Mouse (Mus musculus) kidney, adult 2 months (tissue): Measurements from ENCODE around the gene Olfr1395. TPM values are rescaled to one million over a fixed set of nuclear protein-coding genes. Genes with fewer than 3 reads are reported as not detected.
A peak's percentile ranks its signal among the peaks of the same experiment; 100 is the strongest.
"Not testable (repeated sequence)": the region's sequence is repeated elsewhere in the genome, so short reads cannot be mapped to it uniquely, and the experiment has no call there.

Experiments
- DNase-seq: peaks from one replicate; pipeline ENCODE4 v3.0.0; 2021
- H3K27ac ChIP-seq: fragments of 200-500 bp; 2 replicates; pipeline ENCODE4 v1.5.1; 2012; ENCODE audit warnings: low read depth, low read length, control low read depth, inconsistent platforms; ENCODE audit not compliant: insufficient read depth
- H3K27me3 ChIP-seq: fragments of 200-500 bp; replicated peaks from 2 replicates; pipeline ENCODE4 v1.6.1; 2012; ENCODE audit warnings: mild to moderate bottlenecking, moderate library complexity, low read length, inconsistent platforms; ENCODE audit not compliant: control insufficient read depth, insufficient read depth
- H3K36me3 ChIP-seq: fragments of 200-500 bp; 2 replicates; pipeline ENCODE4 v1.6.1; 2012; ENCODE audit warnings: mild to moderate bottlenecking, moderate library complexity, low read length, inconsistent platforms; ENCODE audit not compliant: control insufficient read depth, insufficient read depth
- H3K4me1 ChIP-seq: fragments of 200-500 bp; 2 replicates; pipeline ENCODE4 v1.6.1; 2011; ENCODE audit warnings: low read length; ENCODE audit not compliant: control insufficient read depth, insufficient read depth
- H3K4me3 ChIP-seq: fragments of 200-500 bp; 2 replicates; pipeline ENCODE4 v1.5.1; 2011; ENCODE audit warnings: mild to moderate bottlenecking, low read depth, low read length, control low read depth; ENCODE audit not compliant: insufficient read depth
- CTCF ChIP-seq: fragments of 200-500 bp; conservative IDR thresholded peaks from 2 replicates; pipeline ENCODE4 v1.5.1; 2011; ENCODE audit warnings: low read depth, mild to moderate bottlenecking, control low read depth, low read length, moderate library complexity, mixed read lengths; ENCODE audit not compliant: insufficient read depth, insufficient read length
- POLR2A ChIP-seq: fragments of 200-500 bp; IDR thresholded peaks from one replicate; pipeline ENCODE4 v1.6.1; 2011; ENCODE audit warnings: low read depth, low read length, control low read depth
- WGBS: fragments of 180-500 bp; shearing (Covaris S2); methylation state at CpG from one replicate; pipeline ENCODE4 v1.1.7; 2018; 5-methylcytosine and 5-hydroxymethylcytosine counted together
- polyA plus RNA-seq: library from polyadenylated mRNA; depleted of rRNA; stranded (reverse); fragments of >200 nt; gene quantifications from 2 replicates; pipeline ENCODE4 v1.2.3, GENCODE M21; 2012

Gene Olfr1395
- polyA plus RNA-seq, 1 experiment: not detected

GRCm38 (mm10) chr11:49175345-49175744 is 33.3 kb downstream of the Olfr1395 start:
- H3K27me3 ChIP-seq: no peaks in the 10 kb centered on the region
- no peak for TF ChIP-seq CTCF
- TF ChIP-seq POLR2A: no peak
- no peaks in the 10 kb centered on the region for H3K4me1 ChIP-seq
- no peak overlapping the region for H3K4me3 ChIP-seq
- H3K36me3 ChIP-seq: no peaks in the 10 kb centered on the region
- WGBS: 90% methylated on average over 8 of the region's 8 CpGs
- DNase-seq: no peak
- H3K27ac ChIP-seq: no peak overlapping the region

- DNase-seq, H3K27ac ChIP-seq, H3K4me1 ChIP-seq, H3K36me3 ChIP-seq, H3K4me3 ChIP-seq, H3K27me3 ChIP-seq: not testable (repeated sequence)
- WGBS: 69% methylated on average over 4 of the region's 4 CpGs
Measured at GRCm38 (mm10) chr11:49176047-49176779, 34.1 kb downstream of the Olfr1395 start.

GRCm38 (mm10) chr11:49183172-49183571 is 41.1 kb downstream of the Olfr1395 start:
- H3K36me3 ChIP-seq: no peaks in the 10 kb centered on the region
- H3K27ac ChIP-seq: no peak overlapping the region
- 45% methylated on average over 1 of the region's 1 CpGs for WGBS
- H3K4me3 ChIP-seq: no peak overlapping the region
- no peaks in the 10 kb centered on the region for H3K4me1 ChIP-seq
- H3K27me3 ChIP-seq: no peaks in the 10 kb centered on the region
- TF ChIP-seq CTCF (no peak), POLR2A (no peak)
- DNase-seq: no peak

GRCm38 (mm10) chr11:49186452-49186851 is 44.4 kb downstream of the Olfr1395 start:
- Histone ChIP-seq H3K36me3 (no peaks in the 10 kb centered on the region), H3K27ac (peak overlapping the region; percentile 50), H3K27me3 (no peaks in the 10 kb centered on the region), H3K4me3 (peak overlapping the region; percentile 13; the same call in 1 of the 2 replicates), H3K4me1 (no peaks in the 10 kb centered on the region)
- peak; percentile 31 for DNase-seq
- no peak for TF ChIP-seq POLR2A
- no peak; the same call in 1 of the 2 replicates for TF ChIP-seq CTCF
- WGBS: 62% methylated on average over 6 of the region's 6 CpGs

- Histone ChIP-seq H3K36me3 (no peaks in the 10 kb centered on the region), H3K4me1 (no peaks in the 10 kb centered on the region), H3K27me3 (no peaks in the 10 kb centered on the region), H3K4me3 (peak within 1 kb of the TSS; percentile 13), H3K27ac (peak within 1 kb of the TSS; percentile 50)
- TF ChIP-seq CTCF: no peak
- WGBS: 52% methylated on average over 8 of the region's 8 CpGs
- DNase-seq: peak; percentile 34
Measured at GRCm38 (mm10) chr11:49186955-49187488, 44.9 kb downstream of the Olfr1395 start, which contains the start of gene Btnl9. Gene Btnl9 (minus strand): TSS chr11:49187159.

- Histone ChIP-seq H3K36me3 (no peaks in the 10 kb centered on the region), H3K27me3 (no peaks in the 10 kb centered on the region)
Measured at GRCm38 (mm10) chr11:49187701-49188100, 45.6 kb downstream of the Olfr1395 start.

GRCm38 (mm10) chr11:49189737-49190136 is 47.7 kb downstream of the Olfr1395 start:
- 3% methylated on average over 7 of the region's 7 CpGs for WGBS

More at GRCm38 (mm10) chr11:49187701-49188100, 45.6 kb downstream of the Olfr1395 start:
- 78% methylated on average over 10 of the region's 10 CpGs for WGBS
- DNase-seq: no peak
- TF ChIP-seq POLR2A (no peak), CTCF (no peak)
- H3K27ac ChIP-seq: peak overlapping the region; percentile 30
- H3K4me3 ChIP-seq: no peak overlapping the region
- H3K4me1 ChIP-seq: no peaks in the 10 kb centered on the region

More at GRCm38 (mm10) chr11:49189737-49190136, 47.7 kb downstream of the Olfr1395 start:
- H3K4me3 ChIP-seq: no peak overlapping the region
- H3K4me1 ChIP-seq: no peaks in the 10 kb centered on the region
- no peak overlapping the region for H3K27ac ChIP-seq
- no peaks in the 10 kb centered on the region for H3K36me3 ChIP-seq
- no peaks in the 10 kb centered on the region for H3K27me3 ChIP-seq
- peak; percentile 82 for DNase-seq
- no peak for TF ChIP-seq POLR2A
- peak; percentile 64 for TF ChIP-seq CTCF
